In genomic region chr13:74770480-74770879, GRCm38 (mm10) we compare ENCODE assay signal across 8 mouse cellular contexts. TPM values are rescaled to one million over a fixed set of nuclear protein-coding genes. Genes with fewer than 3 reads are reported as not detected.
DNase-seq lines count a peak whose midpoint lies in the region; ATAC-seq and TF ChIP-seq lines count a peak whose summit lies in the region.

No protein-coding gene starts in this region.

- H3K9me3 ChIP-seq in hindbrain, embryonic 13.5 days = no peaks in the 10 kb centered on the region

- DNase-seq in Patski (ENCODE audit: low read depth, low spot score) = peak; percentile 66
- DNase-seq in cerebellum, postnatal 14 days = peak; percentile 72 to 73
- DNase-seq in frontal cortex, postnatal 14 days (ENCODE audit: low spot score in 2 of 2) = peak; percentile 28 to 48
- DNase-seq in layer of hippocampus, postnatal 25 days (ENCODE audit: extremely low spot score in 1 of 2, low spot score in 1 of 2) = peak; percentile 9 to 20
- peak; percentile 95 for DNase-seq in lung, postnatal 25 days (ENCODE audit: low spot score)
- peak; percentile 88 for DNase-seq in retina, embryonic 14.5 days (ENCODE audit: low spot score)
- DNase-seq in thymus, postnatal 4 days = peak; percentile 92

- peak overlapping the region; percentile 65 for H3K9ac ChIP-seq in hindbrain, embryonic 13.5 days

- under 1% methylated on average over 21 of the region's 21 CpGs for WGBS in hindbrain, embryonic 13.5 days

- H3K4me2 ChIP-seq in hindbrain, embryonic 13.5 days = peak overlapping the region; percentile 70

- H3K27me3 ChIP-seq in Patski = no peaks in the 10 kb centered on the region
- no peaks in the 10 kb centered on the region for H3K27me3 ChIP-seq in hindbrain, embryonic 13.5 days

- in situ Hi-C loops in Patski (cut with MboI; ENCODE audit: low pct_unique_long_range_greater_than_20kb) = loop anchor here (25.0 kb wide), 1 partner anchor 433 kb away; no protein-coding TSS in a partner anchor

- peaks cover 10% of the 10 kb centered on the region; the same call in 1 of the 2 replicates for H3K4me1 ChIP-seq in hindbrain, embryonic 13.5 days (replicated peaks)

- CTCF ChIA-PET in Patski (lab: Charles Lee) = no interaction called here

- peak; percentile 75 for TF ChIP-seq CTCF in Patski (IDR thresholded peaks at IDR 0.05)

- POLR2A ChIA-PET in Patski (lab: Charles Lee) = no interaction called here

- peak overlapping the region; percentile 42 for H3K4me3 ChIP-seq in hindbrain, embryonic 13.5 days

- peak; percentile 100 for ATAC-seq in Patski
- peak; percentile 96 for ATAC-seq in hindbrain, embryonic 13.5 days (ENCODE audit: low FRiP score)

- no peak overlapping the region for H3K27ac ChIP-seq in hindbrain, embryonic 13.5 days

- no peaks in the 10 kb centered on the region for H3K36me3 ChIP-seq in hindbrain, embryonic 13.5 days

RNA-seq across cellular contexts. Expression of gene Cast, which starts 38.1 kb away (rescaled TPM):
- 86.5 TPM for polyA plus RNA-seq in Patski (2021)
- 10.0 and 11.1 TPM in 2 replicates for polyA plus RNA-seq in hindbrain, embryonic 13.5 days (2015; fragmentation: Nextera tagmentation; extraction: Ambion mirVana)
- 1 to 10 TPM; 4.6 to 5.8 TPM for total RNA-seq in layer of hippocampus, postnatal 25 days (2021)

Comparison
In these comparisons a context has a peak if more than half of its experiments do, and no peak if none do; other contexts are left out.
1. DNase-seq: peak in every context shown above with its lines; median percentile 95 in lung, postnatal 25 days; 92 in thymus, postnatal 4 days; 88 in retina, embryonic 14.5 days; 72 in cerebellum, postnatal 14 days; 66 in Patski; 38 in frontal cortex, postnatal 14 days; 14 in layer of hippocampus, postnatal 25 days.